Mouse (Mus musculus) spleen, adult 2 months (tissue): ENCODE data around the gene Mrps23. TPM values are rescaled to one million over a fixed set of nuclear protein-coding genes. Genes with fewer than 3 reads are reported as not detected.

Experiments
- DNase-seq, 2 experiments: peaks; one replicate each; pipeline versions ENCODE4 v3.0.0 to v3.0.0-alpha.2; 2012 to 2021; ENCODE audit warnings: low spot score in 2 of 2, low read depth in 1 of 2
- H3K27ac ChIP-seq: fragments of 200-500 bp; 2 replicates; pipeline ENCODE4 v1.5.1; 2012; ENCODE audit warnings: low read length, inconsistent platforms; ENCODE audit not compliant: insufficient read depth
- H3K27me3 ChIP-seq: fragments of 200-500 bp; 2 replicates; pipeline ENCODE4 v1.6.1; 2012; ENCODE audit warnings: mild to moderate bottlenecking, moderate library complexity, low read length, inconsistent platforms; ENCODE audit not compliant: control insufficient read depth, insufficient read depth
- H3K36me3 ChIP-seq: fragments of 200-500 bp; 2 replicates; pipeline ENCODE4 v1.6.1; 2012; ENCODE audit warnings: mild to moderate bottlenecking, low read length, inconsistent platforms; ENCODE audit not compliant: control insufficient read depth, insufficient read depth
- H3K4me1 ChIP-seq: fragments of 200-500 bp; 2 replicates; pipeline ENCODE4 v1.6.1; 2011; ENCODE audit warnings: inconsistent platforms; ENCODE audit not compliant: control insufficient read depth, insufficient read depth, insufficient read length
- H3K4me3 ChIP-seq: fragments of 200-500 bp; 2 replicates; pipeline ENCODE4 v1.5.1; 2011; ENCODE audit warnings: mild to moderate bottlenecking, inconsistent platforms; ENCODE audit not compliant: insufficient read depth, insufficient read length; ENCODE audit errors: extremely low read depth
- CTCF ChIP-seq: fragments of 200-500 bp; IDR thresholded peaks from 2 replicates; pipeline ENCODE4 v1.5.1; 2011; ENCODE audit warnings: mild to moderate bottlenecking, inconsistent platforms; ENCODE audit not compliant: insufficient read depth, insufficient read length, insufficient replicate concordance; ENCODE audit errors: extremely low read depth
- POLR2A ChIP-seq: fragments of 200-500 bp; IDR thresholded peaks from 2 replicates; pipeline ENCODE4 v1.6.1; 2011; ENCODE audit warnings: low read depth, low read length, inconsistent platforms
- WGBS: fragments of 180-500 bp; shearing (Covaris S2); methylation state at CpG from one replicate; pipeline ENCODE4 v1.1.7; 2018; 5-methylcytosine and 5-hydroxymethylcytosine counted together
- polyA plus RNA-seq: library from polyadenylated mRNA; depleted of rRNA; stranded (reverse); fragments of >200 nt; gene quantifications from 2 replicates; pipeline ENCODE4 v1.2.3, GENCODE M21; 2012

The Mrps23 gene
- polyA plus RNA-seq, 1 experiment = 30.0 TPM

- DNase-seq = no peak
- WGBS = 85% methylated on average over 5 of the region's 5 CpGs
- no peak for TF ChIP-seq POLR2A
- no peaks in the 10 kb centered on the region for H3K36me3 ChIP-seq
- H3K4me1 ChIP-seq = no peaks in the 10 kb centered on the region
- no peak overlapping the region for H3K27ac ChIP-seq
- no peaks in the 10 kb centered on the region for H3K27me3 ChIP-seq
- H3K4me3 ChIP-seq = no peak overlapping the region
Observed at GRCm38 (mm10) chr11:88248636-88249035, 44.4 kb downstream of the Mrps23 start.

- Histone ChIP-seq H3K27ac (no peak overlapping the region), H3K4me3 (no peak overlapping the region), H3K4me1 (no peaks in the 10 kb centered on the region), H3K27me3 (no peaks in the 10 kb centered on the region), H3K36me3 (no peaks in the 10 kb centered on the region)
- DNase-seq = no peak
- no peak for TF ChIP-seq POLR2A
- TF ChIP-seq CTCF = no peak
- 74% methylated on average over 3 of the region's 3 CpGs for WGBS
Observed at GRCm38 (mm10) chr11:88250568-88250967, 46.4 kb downstream of the Mrps23 start.

- TF ChIP-seq POLR2A = no peak
- no peak for TF ChIP-seq CTCF
Observed at GRCm38 (mm10) chr11:88251295-88251694, 47.1 kb downstream of the Mrps23 start.

GRCm38 (mm10) chr11:88251972-88252766 lies 48.0 kb downstream of the Mrps23 start:
- DNase-seq = peak; percentile 27 to 76
- no peak for TF ChIP-seq POLR2A
- TF ChIP-seq CTCF = peak; percentile 99

More at GRCm38 (mm10) chr11:88251295-88251694, 47.1 kb downstream of the Mrps23 start:
- Histone ChIP-seq H3K27me3 (no peaks in the 10 kb centered on the region), H3K36me3 (no peaks in the 10 kb centered on the region), H3K4me3 (no peak overlapping the region), H3K4me1 (no peaks in the 10 kb centered on the region), H3K27ac (no peak overlapping the region)
- WGBS = 83% methylated on average over 7 of the region's 7 CpGs
- DNase-seq = no peak

GRCm38 (mm10) chr11:88252767-88253513 lies 48.8 kb downstream of the Mrps23 start:
- Histone ChIP-seq H3K36me3 (no peaks in the 10 kb centered on the region), H3K4me3 (no peak overlapping the region), H3K27me3 (no peaks in the 10 kb centered on the region), H3K4me1 (no peaks in the 10 kb centered on the region), H3K27ac (no peak overlapping the region)
- no peak for TF ChIP-seq POLR2A
- no peak for TF ChIP-seq CTCF
- WGBS = 30% methylated on average over 18 of the region's 18 CpGs
- no peak for DNase-seq

More at GRCm38 (mm10) chr11:88251972-88252766, 48.0 kb downstream of the Mrps23 start:
- H3K36me3 ChIP-seq = no peaks in the 10 kb centered on the region
- no peak overlapping the region for H3K4me3 ChIP-seq
- no peaks in the 10 kb centered on the region for H3K4me1 ChIP-seq
- H3K27ac ChIP-seq = no peak overlapping the region
- 24% methylated on average over 22 of the region's 22 CpGs for WGBS
- H3K27me3 ChIP-seq = no peaks in the 10 kb centered on the region

- H3K4me1 ChIP-seq = no peaks in the 10 kb centered on the region
- WGBS = 85% methylated on average over 7 of the region's 7 CpGs
- H3K27me3 ChIP-seq = no peaks in the 10 kb centered on the region
- no peak overlapping the region for H3K27ac ChIP-seq
- no peak for DNase-seq
- H3K4me3 ChIP-seq = no peak overlapping the region
- H3K36me3 ChIP-seq = no peaks in the 10 kb centered on the region
- TF ChIP-seq POLR2A = no peak
- TF ChIP-seq CTCF = no peak
Observed at GRCm38 (mm10) chr11:88253514-88254167, 49.5 kb downstream of the Mrps23 start.
